Mouse (Mus musculus): ENCODE measurements around the gene Gm9507. TPM values are rescaled to one million over a fixed set of nuclear protein-coding genes. Genes with fewer than 3 reads are reported as not detected.

The Gm9507 gene
- polyA plus RNA-seq (2015; fragmentation: Nextera tagmentation; extraction: Ambion mirVana) = not detected in 2 replicates

DNA sequence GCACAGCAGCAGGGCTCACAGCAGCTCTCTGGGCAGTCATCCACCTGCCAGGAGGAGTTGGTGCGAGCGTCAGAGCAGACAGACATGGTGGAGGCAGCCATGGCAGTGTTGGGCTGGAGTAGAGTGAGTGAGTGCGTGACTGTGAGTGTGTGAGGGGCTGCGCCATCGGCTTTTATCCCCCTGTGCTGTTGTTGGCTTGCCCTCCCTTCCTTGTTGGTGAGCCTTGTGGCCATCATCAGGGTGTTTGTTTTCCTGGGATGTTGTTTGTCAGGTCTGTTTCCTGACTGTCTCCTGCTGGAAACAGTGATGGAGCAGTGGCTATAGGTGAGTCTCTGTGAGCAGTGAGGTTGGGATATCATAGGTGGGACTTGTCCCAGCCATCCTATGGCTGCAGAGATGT lies at the start of gene Gm9507:
TSS of gene Gm9507 (minus strand) at position 101 of the 400 bp plus-strand sequence.
- 51% methylated on average over 5 of the region's 5 CpGs for WGBS (ENCODE audit: insufficient replicate concordance)
- ATAC-seq (ENCODE audit: insufficient read depth) = no peak
- Histone ChIP-seq H3K4me2 (no peak within 1 kb of the TSS), H3K9ac (no peak within 1 kb of the TSS), H3K4me3 (replicated peaks) (no peak within 1 kb of the TSS), H3K4me1 (replicated peaks) (no peaks in the 10 kb centered on the region), H3K27ac (replicated peaks) (no peak within 1 kb of the TSS), H3K9me3 (replicated peaks) (no peaks in the 10 kb centered on the region), H3K27me3 (no peaks in the 10 kb centered on the region), H3K36me3 (replicated peaks) (no peaks in the 10 kb centered on the region)

- Histone ChIP-seq H3K27ac (replicated peaks) (no peak within 1 kb of the TSS), H3K4me1 (replicated peaks) (no peaks in the 10 kb centered on the region), H3K4me2 (no peak within 1 kb of the TSS), H3K4me3 (replicated peaks) (no peak within 1 kb of the TSS), H3K36me3 (replicated peaks) (no peaks in the 10 kb centered on the region), H3K9ac (no peak within 1 kb of the TSS), H3K27me3 (no peaks in the 10 kb centered on the region), H3K9me3 (replicated peaks) (no peaks in the 10 kb centered on the region)
- no peak for ATAC-seq (ENCODE audit: insufficient read depth)
- 57% methylated on average over 9 of the region's 9 CpGs for WGBS (ENCODE audit: insufficient replicate concordance)
Observed at GRCm38 (mm10) chr10:77852559-77852958, 40.9 kb upstream of the Gm9507 start, which contains the start of gene Gm10318. Gene Gm10318 (plus strand): TSS chr10:77852859.

DNA sequence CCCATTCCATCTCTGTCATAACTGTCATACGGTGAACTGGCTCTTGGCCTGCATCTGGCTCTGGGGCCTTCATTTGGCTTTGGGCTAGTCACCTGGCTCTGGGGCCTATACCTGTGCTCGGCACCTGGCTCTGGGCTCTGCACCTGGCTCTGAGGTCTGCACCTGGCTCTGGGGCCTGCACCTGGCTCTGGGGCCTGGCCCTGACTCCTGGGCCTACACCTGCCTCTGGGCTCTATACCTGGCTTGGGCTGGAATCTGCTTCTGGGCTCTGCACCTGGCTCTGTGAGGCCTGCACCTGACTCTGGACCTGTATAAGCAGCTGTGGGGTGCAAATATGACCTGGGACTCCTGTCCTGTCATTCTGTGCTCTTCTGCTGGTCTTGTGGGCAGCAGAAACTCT lies 35.9 kb upstream of the Gm9507 start:
- Histone ChIP-seq H3K4me2 (no peak overlapping the region), H3K9ac (no peak overlapping the region), H3K27ac (replicated peaks) (no peak overlapping the region), H3K4me3 (replicated peaks) (no peak overlapping the region), H3K4me1 (replicated peaks) (no peaks in the 10 kb centered on the region), H3K27me3 (no peaks in the 10 kb centered on the region), H3K36me3 (replicated peaks) (no peaks in the 10 kb centered on the region), H3K9me3 (replicated peaks) (no peaks in the 10 kb centered on the region)
- no peak for ATAC-seq (ENCODE audit: insufficient read depth)
- 68% methylated on average over 2 of the region's 2 CpGs for WGBS (ENCODE audit: insufficient replicate concordance)

- Histone ChIP-seq H3K27me3 (no peaks in the 10 kb centered on the region), H3K4me2 (no peak overlapping the region), H3K4me3 (replicated peaks) (no peak overlapping the region), H3K9me3 (replicated peaks) (no peaks in the 10 kb centered on the region), H3K36me3 (replicated peaks) (no peaks in the 10 kb centered on the region), H3K27ac (replicated peaks) (no peak overlapping the region), H3K4me1 (replicated peaks) (no peaks in the 10 kb centered on the region), H3K9ac (no peak overlapping the region)
- 28% methylated on average over 2 of the region's 2 CpGs for whole genome bisulfite sequencing (ENCODE audit: insufficient replicate concordance)
- no peak for ATAC-seq (ENCODE audit: insufficient read depth)
Observed at GRCm38 (mm10) chr10:77846961-77847360, 35.3 kb upstream of the Gm9507 start.

- no peaks in the 10 kb centered on the region for H3K27me3 ChIP-seq
- H3K4me3 ChIP-seq (replicated peaks) = no peak within 1 kb of the TSS
- no peak within 1 kb of the TSS for H3K4me2 ChIP-seq
- H3K4me1 ChIP-seq (replicated peaks) = no peaks in the 10 kb centered on the region
- no peak within 1 kb of the TSS for H3K27ac ChIP-seq (replicated peaks)
- no peaks in the 10 kb centered on the region for H3K9me3 ChIP-seq (replicated peaks)
- WGBS (ENCODE audit: insufficient replicate concordance) = 42% methylated on average over 3 of the region's 3 CpGs
- no peaks in the 10 kb centered on the region for H3K36me3 ChIP-seq (replicated peaks)
- no peak within 1 kb of the TSS for H3K9ac ChIP-seq
- no peak for ATAC-seq (ENCODE audit: insufficient read depth)
Observed at GRCm38 (mm10) chr10:77846503-77846902, 34.9 kb upstream of the Gm9507 start, which contains the start of gene Gm36176. Gene Gm36176 (plus strand): TSS chr10:77846803.

- Histone ChIP-seq H3K9me3 (replicated peaks) (no peaks in the 10 kb centered on the region), H3K36me3 (replicated peaks) (no peaks in the 10 kb centered on the region), H3K27me3 (no peaks in the 10 kb centered on the region), H3K4me1 (replicated peaks) (no peaks in the 10 kb centered on the region), H3K4me3 (replicated peaks) (no peak overlapping the region), H3K27ac (replicated peaks) (no peak overlapping the region), H3K9ac (no peak overlapping the region), H3K4me2 (no peak overlapping the region)
- WGBS (ENCODE audit: insufficient replicate concordance) = 50% methylated on average over 6 of the region's 6 CpGs
- no peak for ATAC-seq (ENCODE audit: insufficient read depth)
Observed at GRCm38 (mm10) chr10:77839006-77839405, 27.4 kb upstream of the Gm9507 start.

DNA sequence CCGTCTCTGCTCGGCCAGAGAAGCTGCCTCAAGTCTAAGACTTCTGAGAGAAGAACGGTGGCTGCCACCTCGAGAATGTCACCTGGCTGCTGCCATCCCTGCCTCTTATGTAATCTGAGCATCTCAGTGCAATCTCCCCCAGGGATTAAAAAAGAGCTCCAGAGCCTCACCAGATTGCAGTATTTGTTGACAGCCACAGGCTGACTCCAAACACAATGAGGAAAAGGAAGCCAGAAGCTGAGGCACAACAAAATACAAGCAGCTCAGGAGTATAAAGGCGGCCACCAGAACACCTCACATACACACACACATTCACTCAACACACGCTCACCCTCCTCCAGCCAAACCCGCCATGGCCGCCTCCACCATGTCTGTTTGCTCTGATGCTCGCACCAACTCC lies 24.0 kb upstream of the Gm9507 start, which contains the start of gene Krtap10-10:
TSS of gene Krtap10-10 (plus strand) at position 301 of the 400 bp plus-strand sequence.
- H3K4me2 ChIP-seq = no peak within 1 kb of the TSS
- H3K9me3 ChIP-seq (replicated peaks) = no peaks in the 10 kb centered on the region
- ATAC-seq (ENCODE audit: insufficient read depth) = no peak
- no peaks in the 10 kb centered on the region for H3K4me1 ChIP-seq (replicated peaks)
- H3K27me3 ChIP-seq = no peaks in the 10 kb centered on the region
- H3K4me3 ChIP-seq (replicated peaks) = no peak within 1 kb of the TSS
- no peak within 1 kb of the TSS for H3K9ac ChIP-seq
- H3K27ac ChIP-seq (replicated peaks) = no peak within 1 kb of the TSS
- no peaks in the 10 kb centered on the region for H3K36me3 ChIP-seq (replicated peaks)
- 53% methylated on average over 9 of the region's 9 CpGs for WGBS (ENCODE audit: insufficient replicate concordance)

- Histone ChIP-seq H3K9ac (no peak within 1 kb of the TSS), H3K9me3 (replicated peaks) (no peaks in the 10 kb centered on the region), H3K4me1 (replicated peaks) (no peaks in the 10 kb centered on the region), H3K27me3 (no peaks in the 10 kb centered on the region), H3K27ac (replicated peaks) (no peak within 1 kb of the TSS), H3K36me3 (replicated peaks) (no peaks in the 10 kb centered on the region), H3K4me2 (no peak within 1 kb of the TSS), H3K4me3 (replicated peaks) (no peak within 1 kb of the TSS)
- 39% methylated on average over 6 of the region's 6 CpGs for WGBS (ENCODE audit: insufficient replicate concordance)
- ATAC-seq (ENCODE audit: insufficient read depth) = no peak
Observed at GRCm38 (mm10) chr10:77826951-77827350, 15.3 kb upstream of the Gm9507 start, which contains the start of gene Krtap10-4. Gene Krtap10-4 (minus strand): TSS chr10:77827095.

DNA sequence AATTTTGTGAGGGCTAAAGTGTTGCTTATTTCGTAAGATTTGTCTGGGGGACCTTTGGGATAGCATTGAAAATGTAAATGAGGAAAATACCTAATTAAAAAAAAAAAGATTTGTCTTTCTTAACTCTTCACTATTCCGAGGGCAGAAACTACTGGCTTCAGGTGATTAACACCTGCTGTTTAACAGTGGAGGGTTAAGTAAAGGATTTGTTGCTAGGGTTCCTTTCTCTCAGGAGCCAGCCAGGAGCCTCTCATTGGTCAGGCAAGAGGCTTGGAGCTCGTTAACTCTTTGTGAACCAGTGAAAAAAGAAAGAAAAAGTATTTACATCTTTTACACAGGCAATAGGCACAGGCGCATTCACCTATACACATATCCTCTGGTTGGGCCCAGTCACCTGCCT lies 7.6 kb upstream of the Gm9507 start:
- 46% methylated on average over 4 of the region's 4 CpGs for WGBS (ENCODE audit: insufficient replicate concordance)
- no peak overlapping the region for H3K9ac ChIP-seq

DNA sequence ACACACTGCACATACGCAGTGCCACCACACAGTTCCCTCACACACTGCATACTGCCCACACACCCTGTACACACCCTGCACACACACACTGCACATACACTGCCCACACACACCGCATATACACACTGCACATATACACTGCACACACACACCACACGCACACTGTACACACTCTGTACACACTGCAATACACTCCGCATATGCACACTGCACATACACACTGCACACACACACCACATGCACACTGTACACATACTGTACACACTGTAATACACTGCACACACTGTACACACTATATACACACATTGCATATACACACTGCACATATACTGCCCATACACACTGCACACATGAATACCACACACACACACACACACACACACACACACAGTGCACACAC lies 6.9 kb upstream of the Gm9507 start:
- Histone ChIP-seq H3K36me3 (replicated peaks) (no peaks in the 10 kb centered on the region), H3K27ac (replicated peaks) (no peak overlapping the region), H3K9me3 (replicated peaks) (no peaks in the 10 kb centered on the region), H3K4me2 (no peak overlapping the region), H3K27me3 (no peaks in the 10 kb centered on the region), H3K4me3 (replicated peaks) (no peak overlapping the region), H3K9ac (no peak overlapping the region), H3K4me1 (replicated peaks) (no peaks in the 10 kb centered on the region)
- ATAC-seq (ENCODE audit: insufficient read depth) = no peak
- WGBS (ENCODE audit: insufficient replicate concordance) = 80% methylated on average over 4 of the region's 4 CpGs

More for the DNA sequence above, 7.6 kb upstream of the Gm9507 start:
- Histone ChIP-seq H3K4me2 (no peak overlapping the region), H3K4me1 (replicated peaks) (no peaks in the 10 kb centered on the region), H3K36me3 (replicated peaks) (no peaks in the 10 kb centered on the region), H3K9me3 (replicated peaks) (no peaks in the 10 kb centered on the region), H3K27ac (replicated peaks) (no peak overlapping the region), H3K27me3 (no peaks in the 10 kb centered on the region), H3K4me3 (replicated peaks) (no peak overlapping the region)
- no peak for ATAC-seq (ENCODE audit: insufficient read depth)

GRCm38 (mm10) chr10:77815514-77815913 lies 3.9 kb upstream of the Gm9507 start:
- Histone ChIP-seq H3K27me3 (no peaks in the 10 kb centered on the region), H3K4me2 (no peak overlapping the region), H3K9me3 (replicated peaks) (no peaks in the 10 kb centered on the region), H3K4me3 (replicated peaks) (no peak overlapping the region), H3K27ac (replicated peaks) (no peak overlapping the region), H3K36me3 (replicated peaks) (no peaks in the 10 kb centered on the region), H3K4me1 (replicated peaks) (no peaks in the 10 kb centered on the region), H3K9ac (no peak overlapping the region)
- 25% methylated on average over 5 of the region's 5 CpGs for WGBS (ENCODE audit: insufficient replicate concordance)
- ATAC-seq (ENCODE audit: insufficient read depth) = no peak

DNA sequence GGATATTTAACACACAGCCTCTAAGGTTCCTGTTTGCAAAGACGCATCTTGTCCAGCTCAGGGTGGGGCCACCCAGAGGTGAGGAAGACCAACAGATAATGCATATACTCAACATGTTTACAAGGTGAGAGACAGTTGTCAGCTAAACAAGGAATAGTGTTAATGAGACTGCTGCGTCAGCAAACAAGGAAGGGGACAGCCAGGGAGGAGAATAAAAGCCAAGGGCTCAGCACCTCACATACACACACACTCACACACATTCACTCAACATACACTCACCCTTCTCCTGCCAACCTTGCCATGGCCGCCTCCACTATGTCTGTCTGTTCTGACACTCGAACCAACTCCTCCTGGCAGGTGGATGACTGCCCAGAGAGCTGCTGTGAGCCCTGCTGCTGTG lies 2.7 kb upstream of the Gm9507 start, which contains the start of gene Gm2696:
TSS of gene Gm2696 (plus strand) at position 301 of the 400 bp plus-strand sequence.
- H3K9ac ChIP-seq = no peak within 1 kb of the TSS

More for the DNA sequence above, 2.7 kb upstream of the Gm9507 start, which contains the start of gene Gm2696:
- Histone ChIP-seq H3K27ac (replicated peaks) (no peak within 1 kb of the TSS), H3K4me1 (replicated peaks) (no peaks in the 10 kb centered on the region), H3K9me3 (replicated peaks) (no peaks in the 10 kb centered on the region), H3K36me3 (replicated peaks) (no peaks in the 10 kb centered on the region), H3K27me3 (no peaks in the 10 kb centered on the region), H3K4me3 (replicated peaks) (no peak within 1 kb of the TSS), H3K4me2 (no peak within 1 kb of the TSS)
- ATAC-seq (ENCODE audit: insufficient read depth) = no peak
- 39% methylated on average over 4 of the region's 4 CpGs for WGBS (ENCODE audit: insufficient replicate concordance)
